Mouse (Mus musculus) embryonic facial prominence, embryonic 12.5 days (tissue): ENCODE results near the gene Slc35f1. TPM values are rescaled to one million over a fixed set of nuclear protein-coding genes. Genes with fewer than 3 reads are reported as not detected.
"Not testable (repeated sequence)": the region's sequence is repeated elsewhere in the genome, so short reads cannot be mapped to it uniquely, and the experiment has no call there.

Experiments used
- ATAC-seq: fragments of 200-750 bp; cut with Nextera tagmentation; 2 replicates; pipeline ENCODE4 v1.8.0; 2017; ENCODE audit not compliant: insufficient number of reproducible peaks, insufficient read depth, low FRiP score, low TSS enrichment
- H3K27ac ChIP-seq: fragments of 300-500 bp; sonication (generic); 2 replicates; pipeline ENCODE4 v1.5.1; 2016; ENCODE audit warnings: mild to moderate bottlenecking
- H3K27me3 ChIP-seq: fragments of 300-500 bp; sonication (generic); 2 replicates; pipeline ENCODE4 v1.6.1; 2016; ENCODE audit warnings: mild to moderate bottlenecking, moderate library complexity
- H3K36me3 ChIP-seq: fragments of 300-500 bp; sonication (generic); 2 replicates; pipeline ENCODE4 v1.6.1; 2016; ENCODE audit warnings: mild to moderate bottlenecking
- H3K4me1 ChIP-seq: fragments of 300-500 bp; sonication (generic); 2 replicates; pipeline ENCODE4 v1.6.1; 2016
- H3K4me2 ChIP-seq: fragments of 300-500 bp; sonication (generic); replicated peaks from 2 replicates; pipeline ENCODE4 v1.6.1; 2016; ENCODE audit warnings: mild to moderate bottlenecking, moderate library complexity
- H3K4me3 ChIP-seq: fragments of 300-500 bp; sonication (generic); 2 replicates; pipeline ENCODE4 v1.5.1; 2016; ENCODE audit warnings: mild to moderate bottlenecking
- H3K9ac ChIP-seq: fragments of 300-500 bp; sonication (generic); 2 replicates; pipeline ENCODE4 v1.6.1; 2016; ENCODE audit warnings: mild to moderate bottlenecking, moderate library complexity
- H3K9me3 ChIP-seq: fragments of 300-500 bp; sonication (generic); 2 replicates; pipeline ENCODE4 v1.6.1; 2016; ENCODE audit warnings: mild to moderate bottlenecking, moderate library complexity
- WGBS: fragments of 180-500 bp; shearing (Covaris S2); methylation state at CpG from one replicate; pipeline ENCODE4 v1.1.7; 2016; 5-methylcytosine and 5-hydroxymethylcytosine counted together
- polyA plus RNA-seq: library from polyadenylated mRNA; unstranded; fragments of >200 nt; fragmentation: Nextera tagmentation; extraction: Ambion mirVana; gene quantifications from 2 replicates; pipeline ENCODE4 v1.2.1, GENCODE M21; 2016

Gene Slc35f1
- polyA plus RNA-seq, 1 experiment from 2014 or later, result 4.6 TPM

- Histone ChIP-seq H3K4me1 (no peaks in the 10 kb centered on the region), H3K36me3 (no peaks in the 10 kb centered on the region), H3K27me3 (no peaks in the 10 kb centered on the region), H3K27ac (no peak overlapping the region), H3K9me3 (no peaks in the 10 kb centered on the region), H3K4me2 (no peak overlapping the region), H3K4me3 (no peak overlapping the region), H3K9ac (no peak overlapping the region)
- 0 out of 2 replicates have a peak, but pooled peaks have one; percentile 10 for ATAC-seq
- 54% methylated on average over 6 of the region's 6 CpGs for WGBS
Measured at GRCm38 (mm10) chr10:52877263-52878021, 187.1 kb downstream of the Slc35f1 start.

- H3K4me1 ChIP-seq, result no peaks in the 10 kb centered on the region
- no peak overlapping the region for H3K4me2 ChIP-seq
- H3K27ac ChIP-seq, result no peak overlapping the region
- H3K4me3 ChIP-seq, result no peak overlapping the region
- H3K9me3 ChIP-seq, result no peaks in the 10 kb centered on the region
- no peak for ATAC-seq
- H3K27me3 ChIP-seq, result no peaks in the 10 kb centered on the region
- WGBS, result 56% methylated on average over 4 of the region's 4 CpGs
- no peaks in the 10 kb centered on the region for H3K36me3 ChIP-seq
- no peak overlapping the region for H3K9ac ChIP-seq
Measured at GRCm38 (mm10) chr10:52878093-52878801, 187.9 kb downstream of the Slc35f1 start.

- H3K9me3 ChIP-seq, H3K9ac ChIP-seq, H3K4me2 ChIP-seq, H3K27me3 ChIP-seq, H3K27ac ChIP-seq, H3K4me1 ChIP-seq, ATAC-seq, H3K4me3 ChIP-seq, H3K36me3 ChIP-seq: not testable (repeated sequence)
Measured at GRCm38 (mm10) chr10:52896724-52897123, 206.4 kb downstream of the Slc35f1 start.

GRCm38 (mm10) chr10:52904914-52905313, 214.6 kb downstream of the Slc35f1 start:
- no peak overlapping the region for H3K4me2 ChIP-seq
- 86% methylated on average over 2 of the region's 2 CpGs for WGBS
- no peaks in the 10 kb centered on the region for H3K27me3 ChIP-seq
- H3K9me3 ChIP-seq, result no peaks in the 10 kb centered on the region
- no peaks in the 10 kb centered on the region for H3K36me3 ChIP-seq
- no peaks in the 10 kb centered on the region for H3K4me1 ChIP-seq
- H3K9ac ChIP-seq, result no peak overlapping the region
- ATAC-seq, result no peak
- no peak overlapping the region for H3K4me3 ChIP-seq
- H3K27ac ChIP-seq, result no peak overlapping the region

GRCm38 (mm10) chr10:52911762-52912161, 221.4 kb downstream of the Slc35f1 start:
- H3K36me3 ChIP-seq, result no peaks in the 10 kb centered on the region

GRCm38 (mm10) chr10:52918715-52919114, 228.4 kb downstream of the Slc35f1 start:
- 84% methylated on average over 5 of the region's 5 CpGs for WGBS
- ATAC-seq, result no peak

More at GRCm38 (mm10) chr10:52911762-52912161, 221.4 kb downstream of the Slc35f1 start:
- H3K4me3 ChIP-seq, result no peak overlapping the region
- no peak overlapping the region for H3K9ac ChIP-seq
- H3K4me1 ChIP-seq, result no peaks in the 10 kb centered on the region
- H3K9me3 ChIP-seq, result no peaks in the 10 kb centered on the region
- no peak overlapping the region for H3K27ac ChIP-seq
- no peak overlapping the region for H3K4me2 ChIP-seq
- WGBS, result 85% methylated on average over 2 of the region's 2 CpGs
- H3K27me3 ChIP-seq, result no peaks in the 10 kb centered on the region
- ATAC-seq, result no peak

GRCm38 (mm10) chr10:52923143-52923542, 232.8 kb downstream of the Slc35f1 start:
- 63% methylated on average over 8 of the region's 8 CpGs for WGBS
- ATAC-seq, result no peak
- H3K27me3 ChIP-seq, result no peaks in the 10 kb centered on the region
- H3K4me1 ChIP-seq, result no peaks in the 10 kb centered on the region
- H3K9me3 ChIP-seq, result no peaks in the 10 kb centered on the region
- no peak overlapping the region for H3K27ac ChIP-seq
- no peak overlapping the region for H3K9ac ChIP-seq
- no peak overlapping the region for H3K4me2 ChIP-seq
- H3K4me3 ChIP-seq, result no peak overlapping the region
- no peaks in the 10 kb centered on the region for H3K36me3 ChIP-seq

More at GRCm38 (mm10) chr10:52918715-52919114, 228.4 kb downstream of the Slc35f1 start:
- H3K4me1 ChIP-seq, result no peaks in the 10 kb centered on the region
- H3K9me3 ChIP-seq, result no peaks in the 10 kb centered on the region
- no peak overlapping the region for H3K27ac ChIP-seq
- H3K9ac ChIP-seq, result no peak overlapping the region
- no peak overlapping the region for H3K4me3 ChIP-seq
- H3K27me3 ChIP-seq, result no peaks in the 10 kb centered on the region
- no peak overlapping the region for H3K4me2 ChIP-seq
- H3K36me3 ChIP-seq, result no peaks in the 10 kb centered on the region

- H3K9me3 ChIP-seq, result no peaks in the 10 kb centered on the region
- no peaks in the 10 kb centered on the region for H3K4me1 ChIP-seq
- 90% methylated on average over 3 of the region's 3 CpGs for WGBS
- no peaks in the 10 kb centered on the region for H3K27me3 ChIP-seq
- H3K4me3 ChIP-seq, result no peak overlapping the region
- H3K4me2 ChIP-seq, result no peak overlapping the region
- H3K27ac ChIP-seq, result no peak overlapping the region
- no peak overlapping the region for H3K9ac ChIP-seq
- H3K36me3 ChIP-seq, result no peaks in the 10 kb centered on the region
- no peak for ATAC-seq
Measured at GRCm38 (mm10) chr10:52926330-52926729, 236.0 kb downstream of the Slc35f1 start.

- H3K27ac ChIP-seq, result no peak overlapping the region
- H3K9me3 ChIP-seq, result no peaks in the 10 kb centered on the region
- 61% methylated on average over 1 of the region's 1 CpGs for WGBS
- H3K4me2 ChIP-seq, result no peak overlapping the region
- no peaks in the 10 kb centered on the region for H3K27me3 ChIP-seq
- no peak overlapping the region for H3K9ac ChIP-seq
- no peak for ATAC-seq
- H3K4me3 ChIP-seq, result no peak overlapping the region
- H3K36me3 ChIP-seq, result no peaks in the 10 kb centered on the region
- no peaks in the 10 kb centered on the region for H3K4me1 ChIP-seq
Measured at GRCm38 (mm10) chr10:52932159-52932558, 241.8 kb downstream of the Slc35f1 start.

- no peaks in the 10 kb centered on the region for H3K36me3 ChIP-seq
- no peak overlapping the region for H3K27ac ChIP-seq
- no peaks in the 10 kb centered on the region for H3K4me1 ChIP-seq
- no peaks in the 10 kb centered on the region for H3K27me3 ChIP-seq
- H3K9me3 ChIP-seq, result no peaks in the 10 kb centered on the region
- no peak overlapping the region for H3K4me2 ChIP-seq
- no peak overlapping the region for H3K9ac ChIP-seq
- H3K4me3 ChIP-seq, result no peak overlapping the region
- ATAC-seq, result no peak
Measured at GRCm38 (mm10) chr10:52934615-52935014, 244.3 kb downstream of the Slc35f1 start.

- Histone ChIP-seq H3K36me3 (no peaks in the 10 kb centered on the region), H3K9me3 (no peaks in the 10 kb centered on the region), H3K9ac (no peak overlapping the region), H3K27ac (no peak overlapping the region), H3K4me3 (no peak overlapping the region), H3K4me2 (no peak overlapping the region), H3K4me1 (no peaks in the 10 kb centered on the region), H3K27me3 (no peaks in the 10 kb centered on the region)
- 77% methylated on average over 1 of the region's 1 CpGs for WGBS
- ATAC-seq, result no peak
Measured at GRCm38 (mm10) chr10:52940111-52940830, 249.9 kb downstream of the Slc35f1 start.

GRCm38 (mm10) chr10:52940831-52941216, 250.5 kb downstream of the Slc35f1 start:
- Histone ChIP-seq H3K9ac (no peak overlapping the region), H3K27me3 (no peaks in the 10 kb centered on the region), H3K27ac (no peak overlapping the region), H3K4me3 (no peak overlapping the region), H3K9me3 (no peaks in the 10 kb centered on the region), H3K4me1 (no peaks in the 10 kb centered on the region), H3K36me3 (no peaks in the 10 kb centered on the region), H3K4me2 (no peak overlapping the region)
- WGBS, result 73% methylated on average over 5 of the region's 5 CpGs
- no peak for ATAC-seq
